Mouse (Mus musculus) intestine, embryonic 15.5 days (tissue): Measurements from ENCODE around the gene Adgrb2. TPM values are rescaled to one million over a fixed set of nuclear protein-coding genes. Genes with fewer than 3 reads are reported as not detected.

Experiments used
- ATAC-seq: fragments of 200-750 bp; cut with Nextera tagmentation; 2 replicates; pipeline ENCODE4 v1.8.0; 2017; ENCODE audit warnings: moderate TSS enrichment, moderate library complexity
- H3K27ac ChIP-seq: fragments of 300-500 bp; sonication (generic); 2 replicates; pipeline ENCODE4 v1.5.1; 2015; ENCODE audit warnings: mild to moderate bottlenecking, inconsistent platforms
- H3K27me3 ChIP-seq: fragments of 300-500 bp; sonication (generic); replicated peaks from 2 replicates; pipeline ENCODE4 v1.6.1; 2015; ENCODE audit warnings: inconsistent platforms
- H3K36me3 ChIP-seq: fragments of 300-500 bp; sonication (generic); 2 replicates; pipeline ENCODE4 v1.6.1; 2015; ENCODE audit warnings: inconsistent platforms
- H3K4me1 ChIP-seq: fragments of 300-500 bp; sonication (generic); replicated peaks from 2 replicates; pipeline ENCODE4 v1.6.1; 2015; ENCODE audit warnings: inconsistent platforms
- H3K4me2 ChIP-seq: fragments of 300-500 bp; sonication (generic); replicated peaks from 2 replicates; pipeline ENCODE4 v1.6.1; 2015; ENCODE audit warnings: mild to moderate bottlenecking, inconsistent platforms
- H3K4me3 ChIP-seq: fragments of 300-500 bp; sonication (generic); replicated peaks from 2 replicates; pipeline ENCODE4 v1.5.1; 2015; ENCODE audit warnings: inconsistent platforms
- H3K9ac ChIP-seq: fragments of 300-500 bp; sonication (generic); 2 replicates; pipeline ENCODE4 v1.6.1; 2015; ENCODE audit warnings: inconsistent platforms
- H3K9me3 ChIP-seq: fragments of 300-500 bp; sonication (generic); 2 replicates; pipeline ENCODE4 v1.6.1; 2016; ENCODE audit warnings: inconsistent platforms
- WGBS: fragments of 180-500 bp; shearing (Covaris S2); methylation state at CpG from one replicate; pipeline ENCODE4 v1.1.7; 2015; 5-methylcytosine and 5-hydroxymethylcytosine counted together
- polyA plus RNA-seq: library from polyadenylated mRNA; unstranded; fragments of >200 nt; fragmentation: Nextera tagmentation; extraction: Ambion mirVana; gene quantifications from 2 replicates; pipeline ENCODE4 v1.2.1, GENCODE M21; 2015

Gene Adgrb2
- polyA plus RNA-seq, 1 experiment from 2014 or later = 2.2 TPM

- no peaks in the 10 kb centered on the region for H3K9me3 ChIP-seq
- no peak for ATAC-seq
- H3K4me2 ChIP-seq = no peak overlapping the region
- no peaks in the 10 kb centered on the region for H3K36me3 ChIP-seq
- H3K9ac ChIP-seq = no peak overlapping the region
- WGBS = 87% methylated on average over 5 of the region's 5 CpGs
- H3K4me1 ChIP-seq = peaks cover 1% of the 10 kb centered on the region
- H3K4me3 ChIP-seq = no peak overlapping the region
- H3K27ac ChIP-seq = no peak overlapping the region
- peaks cover 16% of the 10 kb centered on the region for H3K27me3 ChIP-seq
These were observed 8.5 kb downstream of the Adgrb2 start for GRCm38 (mm10) chr4:129993213-129993612.

GRCm38 (mm10) chr4:129993944-129994695 is 9.4 kb downstream of the Adgrb2 start:
- no peaks in the 10 kb centered on the region for H3K36me3 ChIP-seq
- no peak for ATAC-seq
- WGBS = 76% methylated on average over 16 of the region's 16 CpGs
- no peak overlapping the region for H3K9ac ChIP-seq
- no peak overlapping the region for H3K27ac ChIP-seq
- H3K4me3 ChIP-seq = no peak overlapping the region
- no peak overlapping the region for H3K4me2 ChIP-seq
- H3K9me3 ChIP-seq = no peaks in the 10 kb centered on the region
- peaks cover 13% of the 10 kb centered on the region for H3K27me3 ChIP-seq
- no peaks in the 10 kb centered on the region for H3K4me1 ChIP-seq

DNA sequence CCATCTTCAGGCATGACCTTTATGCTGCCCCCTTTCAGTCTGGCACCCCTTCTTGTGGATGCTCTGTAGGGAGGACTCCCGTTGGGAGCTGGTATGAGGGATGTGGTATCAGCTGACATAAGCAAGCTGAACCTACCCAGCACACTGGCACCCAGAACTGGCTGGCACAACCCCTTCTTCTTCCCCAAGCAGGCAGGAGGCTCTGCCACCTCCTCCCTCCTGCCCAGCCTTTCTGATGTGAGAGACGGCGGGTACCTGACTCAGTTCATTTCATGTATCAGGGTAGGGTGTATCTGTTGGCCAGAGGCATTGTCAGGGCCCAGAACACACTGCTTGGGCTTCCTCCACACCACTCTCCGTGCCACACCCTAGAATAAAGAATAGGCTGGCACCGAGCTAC is 10.1 kb downstream of the Adgrb2 start:
- ATAC-seq = no peak
- WGBS = 86% methylated on average over 5 of the region's 5 CpGs
- Histone ChIP-seq H3K9me3 (no peaks in the 10 kb centered on the region), H3K27me3 (peaks cover 9% of the 10 kb centered on the region; the same call in 1 of the 2 replicates), H3K4me2 (no peak overlapping the region), H3K9ac (no peak overlapping the region), H3K4me1 (no peaks in the 10 kb centered on the region), H3K27ac (no peak overlapping the region), H3K4me3 (no peak overlapping the region), H3K36me3 (no peaks in the 10 kb centered on the region)

DNA sequence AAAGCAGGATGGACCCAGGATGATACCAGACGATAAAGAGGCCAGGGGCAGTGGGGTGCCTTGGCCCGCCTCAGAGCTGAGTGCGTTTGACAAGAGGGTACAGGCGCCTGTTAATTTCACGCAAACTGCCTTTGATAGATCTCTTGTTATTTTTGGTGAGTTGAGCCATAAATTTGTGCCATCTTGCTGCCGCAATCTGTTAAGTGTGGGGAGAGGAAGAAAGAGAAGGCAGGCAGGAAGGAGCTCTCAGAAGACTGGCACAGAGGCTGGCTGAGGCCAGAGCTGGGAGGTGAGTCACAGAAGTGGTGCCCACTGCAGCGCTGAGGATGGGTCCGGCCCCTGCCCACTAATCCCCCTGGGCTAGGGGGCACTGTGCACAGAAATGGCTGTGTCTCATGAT is 10.6 kb downstream of the Adgrb2 start:
- peaks cover 9% of the 10 kb centered on the region; the same call in 1 of the 2 replicates for H3K27me3 ChIP-seq
- no peak overlapping the region for H3K4me2 ChIP-seq
- no peaks in the 10 kb centered on the region for H3K4me1 ChIP-seq
- no peak overlapping the region for H3K27ac ChIP-seq
- no peak for ATAC-seq
- H3K36me3 ChIP-seq = no peaks in the 10 kb centered on the region
- 84% methylated on average over 8 of the region's 8 CpGs for WGBS
- H3K9me3 ChIP-seq = no peaks in the 10 kb centered on the region
- H3K4me3 ChIP-seq = no peak overlapping the region
- H3K9ac ChIP-seq = no peak overlapping the region

- Histone ChIP-seq H3K9me3 (no peaks in the 10 kb centered on the region), H3K27me3 (peaks cover 9% of the 10 kb centered on the region; the same call in 1 of the 2 replicates), H3K27ac (no peak overlapping the region), H3K9ac (no peak overlapping the region), H3K36me3 (no peaks in the 10 kb centered on the region), H3K4me1 (no peaks in the 10 kb centered on the region), H3K4me3 (no peak overlapping the region), H3K4me2 (no peak overlapping the region)
- no peak for ATAC-seq
- WGBS = 77% methylated on average over 4 of the region's 4 CpGs
These were observed 11.3 kb downstream of the Adgrb2 start for GRCm38 (mm10) chr4:129996015-129996414.

GRCm38 (mm10) chr4:129998124-129998523 is 13.5 kb downstream of the Adgrb2 start:
- Histone ChIP-seq H3K4me2 (no peak overlapping the region), H3K4me1 (peaks cover 9% of the 10 kb centered on the region; the same call in 1 of the 2 replicates), H3K9ac (no peak overlapping the region), H3K27ac (no peak overlapping the region), H3K36me3 (no peaks in the 10 kb centered on the region), H3K4me3 (no peak overlapping the region), H3K27me3 (peaks cover 6% of the 10 kb centered on the region; the same call in 1 of the 2 replicates), H3K9me3 (no peaks in the 10 kb centered on the region)
- ATAC-seq = no peak
- WGBS = 64% methylated on average over 11 of the region's 11 CpGs

GRCm38 (mm10) chr4:130001710-130002109 is 17.0 kb downstream of the Adgrb2 start:
- no peak for ATAC-seq
- no peaks in the 10 kb centered on the region for H3K36me3 ChIP-seq
- 36% methylated on average over 5 of the region's 5 CpGs for WGBS
- H3K4me2 ChIP-seq = no peak overlapping the region
- peaks cover 12% of the 10 kb centered on the region; the same call in 1 of the 2 replicates for H3K4me1 ChIP-seq
- peaks cover 10% of the 10 kb centered on the region; the same call in 1 of the 2 replicates for H3K27me3 ChIP-seq
- H3K4me3 ChIP-seq = no peak overlapping the region
- no peak overlapping the region for H3K27ac ChIP-seq
- no peak overlapping the region for H3K9ac ChIP-seq
- H3K9me3 ChIP-seq = no peaks in the 10 kb centered on the region

DNA sequence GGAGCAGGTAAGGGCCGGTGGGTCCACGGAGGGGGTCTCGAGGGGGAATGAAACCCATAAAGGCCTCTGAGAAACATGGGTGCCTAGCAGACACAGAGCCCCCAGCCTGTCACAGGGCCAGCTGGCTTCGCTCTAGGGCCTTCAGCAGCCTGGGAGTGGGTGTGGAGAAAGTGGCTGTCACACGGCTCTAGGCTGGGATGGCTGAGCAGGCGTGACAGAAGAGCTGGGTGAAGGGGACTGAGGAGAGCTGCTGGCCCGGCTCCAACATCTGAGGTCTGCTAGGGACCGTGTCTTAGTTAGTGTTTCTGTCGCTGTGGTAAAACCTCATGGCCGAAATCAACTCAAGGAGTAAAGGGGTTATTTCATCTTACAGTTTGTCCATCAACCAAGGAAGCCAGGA is 17.5 kb downstream of the Adgrb2 start:
- H3K4me3 ChIP-seq = no peak overlapping the region
- no peaks in the 10 kb centered on the region for H3K36me3 ChIP-seq
- peaks cover 14% of the 10 kb centered on the region for H3K27me3 ChIP-seq
- no peak for ATAC-seq
- no peaks in the 10 kb centered on the region for H3K9me3 ChIP-seq
- no peak overlapping the region for H3K4me2 ChIP-seq
- no peak overlapping the region for H3K9ac ChIP-seq
- H3K4me1 ChIP-seq = peaks cover 15% of the 10 kb centered on the region; the same call in 1 of the 2 replicates
- 76% methylated on average over 10 of the region's 10 CpGs for WGBS
- H3K27ac ChIP-seq = no peak overlapping the region

DNA sequence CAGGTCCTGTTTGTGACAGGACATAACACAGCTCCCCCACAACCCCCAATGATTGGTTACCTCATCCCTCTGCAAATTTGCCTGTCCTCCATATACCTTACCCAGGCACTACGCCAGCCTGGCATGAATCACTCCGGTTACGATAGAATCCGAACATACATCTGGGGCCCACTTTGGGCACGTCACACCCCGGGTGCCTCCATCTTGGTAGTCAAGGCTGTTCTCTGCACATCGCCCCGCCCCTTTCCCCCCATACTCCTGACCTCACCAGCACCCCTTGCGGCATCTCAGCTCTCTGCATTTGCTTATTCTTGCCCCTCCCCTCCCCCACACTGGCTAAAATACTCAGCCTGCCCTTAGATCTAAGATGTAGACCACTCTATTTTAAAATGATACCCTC is 20.9 kb downstream of the Adgrb2 start:
- no peaks in the 10 kb centered on the region for H3K9me3 ChIP-seq
- no peak overlapping the region for H3K27ac ChIP-seq
- no peak overlapping the region for H3K9ac ChIP-seq
- H3K36me3 ChIP-seq = no peaks in the 10 kb centered on the region
- H3K4me3 ChIP-seq = no peak overlapping the region
- ATAC-seq = no peak
- H3K27me3 ChIP-seq = peaks cover 26% of the 10 kb centered on the region
- WGBS = 51% methylated on average over 9 of the region's 9 CpGs
- H3K4me1 ChIP-seq = peaks cover 15% of the 10 kb centered on the region; the same call in 1 of the 2 replicates
- no peak overlapping the region for H3K4me2 ChIP-seq

DNA sequence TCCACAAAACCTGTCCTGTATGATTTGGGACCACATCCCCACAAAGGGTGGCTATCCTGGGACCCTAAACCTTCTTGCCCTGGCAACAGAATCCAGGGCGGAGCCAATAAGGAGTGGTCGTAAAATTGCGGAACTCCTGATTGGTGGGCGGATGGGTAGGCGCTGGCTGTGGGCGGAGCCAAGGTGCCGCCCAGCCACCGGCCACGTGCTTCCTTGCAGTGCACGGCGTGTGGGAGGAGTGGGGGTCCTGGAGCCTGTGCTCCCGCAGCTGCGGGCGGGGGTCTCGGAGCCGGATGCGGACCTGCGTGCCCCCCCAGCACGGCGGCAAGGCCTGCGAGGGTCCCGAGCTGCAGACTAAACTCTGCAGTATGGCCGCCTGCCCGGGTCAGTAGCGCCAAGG is 21.9 kb downstream of the Adgrb2 start:
- peak overlapping the region; percentile 28; the same call in 1 of the 2 replicates for H3K9ac ChIP-seq
- H3K4me3 ChIP-seq = peak overlapping the region; percentile 29
- no peaks in the 10 kb centered on the region for H3K36me3 ChIP-seq
- H3K9me3 ChIP-seq = no peaks in the 10 kb centered on the region
- H3K4me1 ChIP-seq = peaks cover 13% of the 10 kb centered on the region; the same call in 1 of the 2 replicates
- H3K4me2 ChIP-seq = peak overlapping the region; percentile 79
- no peak overlapping the region for H3K27ac ChIP-seq
- peak; percentile 58; the same call in 1 of the 2 replicates for ATAC-seq
- 8% methylated on average over 25 of the region's 25 CpGs for WGBS
- H3K27me3 ChIP-seq = peaks cover 26% of the 10 kb centered on the region

GRCm38 (mm10) chr4:130009043-130009442 is 24.4 kb downstream of the Adgrb2 start:
- Histone ChIP-seq H3K4me2 (no peak overlapping the region), H3K36me3 (no peaks in the 10 kb centered on the region), H3K27me3 (peaks cover 26% of the 10 kb centered on the region), H3K9ac (no peak overlapping the region), H3K27ac (no peak overlapping the region), H3K4me1 (peaks cover 6% of the 10 kb centered on the region; the same call in 1 of the 2 replicates), H3K4me3 (no peak overlapping the region), H3K9me3 (no peaks in the 10 kb centered on the region)
- ATAC-seq = no peak
- WGBS = 75% methylated on average over 14 of the region's 14 CpGs

GRCm38 (mm10) chr4:130010723-130011122 is 26.1 kb downstream of the Adgrb2 start:
- ATAC-seq = no peak
- no peak overlapping the region for H3K4me3 ChIP-seq
- 89% methylated on average over 4 of the region's 4 CpGs for WGBS
- no peak overlapping the region for H3K4me2 ChIP-seq
- H3K4me1 ChIP-seq = peaks cover 6% of the 10 kb centered on the region; the same call in 1 of the 2 replicates
- no peak overlapping the region for H3K27ac ChIP-seq
- no peaks in the 10 kb centered on the region for H3K36me3 ChIP-seq
- H3K9ac ChIP-seq = no peak overlapping the region
- peaks cover 29% of the 10 kb centered on the region for H3K27me3 ChIP-seq
- H3K9me3 ChIP-seq = no peaks in the 10 kb centered on the region

DNA sequence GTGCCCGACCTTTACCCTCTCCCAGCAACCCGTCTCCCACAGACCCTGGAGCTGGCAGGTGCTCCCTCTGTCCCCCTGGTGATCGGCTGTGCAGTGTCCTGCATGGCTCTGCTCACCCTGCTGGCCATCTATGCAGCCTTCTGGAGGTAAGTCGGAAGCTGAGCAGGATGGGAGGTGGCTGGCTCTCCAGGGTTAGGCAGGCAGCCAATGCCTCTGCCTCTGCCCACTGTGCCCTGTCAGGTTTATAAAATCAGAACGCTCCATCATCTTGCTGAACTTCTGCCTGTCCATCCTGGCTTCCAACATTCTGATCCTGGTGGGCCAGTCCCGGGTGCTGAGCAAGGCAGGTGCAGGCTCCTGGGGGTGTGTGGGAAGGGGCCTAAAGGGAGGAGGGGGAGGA is 27.6 kb downstream of the Adgrb2 start:
- Histone ChIP-seq H3K9me3 (no peaks in the 10 kb centered on the region), H3K4me3 (no peak overlapping the region), H3K27me3 (peaks cover 23% of the 10 kb centered on the region), H3K27ac (no peak overlapping the region), H3K4me2 (no peak overlapping the region), H3K9ac (no peak overlapping the region), H3K36me3 (no peaks in the 10 kb centered on the region), H3K4me1 (no peaks in the 10 kb centered on the region)
- ATAC-seq = no peak
- 76% methylated on average over 6 of the region's 6 CpGs for WGBS
